Mouse (Mus musculus): ENCODE data around the gene Mmrn1.

DNA sequence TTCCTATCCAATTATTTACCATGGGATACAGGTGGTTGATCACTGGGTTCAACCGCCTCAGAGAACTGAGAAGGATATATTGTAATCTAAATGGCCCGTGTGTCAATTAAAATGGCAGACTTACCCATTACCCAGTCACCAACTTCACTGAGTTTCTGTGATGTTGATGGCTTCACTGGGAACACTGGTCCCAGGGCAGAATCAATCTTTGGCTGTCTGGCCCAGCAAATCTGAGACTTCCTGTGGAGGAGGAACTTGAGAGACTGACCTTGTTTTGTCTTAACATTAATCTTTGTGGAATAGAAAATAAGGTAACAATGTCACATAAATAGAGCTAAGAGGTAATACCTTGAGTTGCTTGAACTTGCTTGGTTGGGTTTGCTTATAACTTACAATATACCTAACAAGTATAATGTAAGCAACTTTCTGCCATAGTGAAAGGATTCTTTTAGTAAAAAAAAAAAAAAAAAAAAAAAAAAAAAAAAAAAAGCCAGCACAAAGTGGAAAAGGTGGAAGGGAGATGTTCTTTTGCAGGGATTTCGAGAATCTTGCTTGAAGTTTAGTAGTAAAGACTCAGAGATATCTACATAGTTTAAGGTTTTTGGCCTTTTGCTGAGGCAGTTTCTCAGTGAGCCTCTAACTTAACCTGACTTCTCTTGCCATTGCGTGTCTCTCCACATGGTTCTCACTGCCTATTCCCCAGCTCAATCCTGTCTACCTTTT is 68.8 kb downstream of the Mmrn1 start:
- no peak for TF ChIP-seq EP300 (IDR thresholded peaks at IDR 0.05; ENCODE audit: low read depth)
- TF ChIP-seq CTCF (IDR thresholded peaks at IDR 0.05; ENCODE audit: low read depth) = no peak

All from liver, postnatal 0 days (tissue).